Mouse (Mus musculus) CH12.LX (cell line): ENCODE measurements around the gene Hagh. TPM values are rescaled to one million over a fixed set of nuclear protein-coding genes. Genes with fewer than 3 reads are reported as not detected.

ENCODE experiments used
- DNase-seq: peaks from one replicate; pipeline ENCODE4 v3.0.0-alpha.2; 2013; ENCODE audit errors: extremely low read depth
- H3K27ac ChIP-seq: 2 replicates; pipeline ENCODE4 v1.5.1; 2012; ENCODE audit warnings: low read depth, mild to moderate bottlenecking, control low read depth, moderate library complexity; ENCODE audit not compliant: insufficient read depth
- H3K27me3 ChIP-seq: replicated peaks from 2 replicates; pipeline ENCODE3; 2012; ENCODE audit warnings: inconsistent platforms
- H3K36me3 ChIP-seq, 2 experiments: replicated peaks in 1 of 2; 2 replicates each; pipeline versions ENCODE3 to v1.6.1; 2012; ENCODE audit warnings: inconsistent platforms in 1 of 2, low read length in 1 of 2, mild to moderate bottlenecking in 1 of 2, mixed read lengths in 1 of 2, moderate library complexity in 1 of 2; ENCODE audit not compliant: control insufficient read depth in 1 of 2, insufficient read depth in 1 of 2
- H3K4me1 ChIP-seq, 2 experiments: 2 replicates each; pipeline ENCODE4 v1.6.1; 2012; ENCODE audit warnings: inconsistent platforms in 1 of 2, moderate library complexity in 1 of 2; ENCODE audit not compliant: insufficient read depth in 2 of 2, control insufficient read depth in 1 of 2
- H3K4me2 ChIP-seq: 2 replicates; pipeline ENCODE4 v1.6.1; 2012; ENCODE audit warnings: low read depth, mild to moderate bottlenecking, control low read depth; ENCODE audit not compliant: poor library complexity, insufficient read depth, severe bottlenecking
- H3K4me3 ChIP-seq, 3 experiments: fragments of 150-350 bp in 1 of 3; sonication (generic) in 1 of 3; replicated peaks in 1 of 3; 2 replicates each; pipeline versions ENCODE3 to v1.5.1; 2011 to 2012; ENCODE audit warnings: low read depth in 2 of 3, low read length in 2 of 3, mild to moderate bottlenecking in 2 of 3, moderate library complexity in 2 of 3, control low read depth in 1 of 3, improper control_type of control experiment in 1 of 3, inconsistent platforms in 1 of 3, mixed read lengths in 1 of 3; ENCODE audit not compliant: poor library complexity in 1 of 3
- H3K79me2 ChIP-seq: replicated peaks from 2 replicates; pipeline ENCODE4 v1.6.1; 2012; ENCODE audit warnings: mild to moderate bottlenecking, moderate library complexity; ENCODE audit not compliant: control insufficient read depth, poor library complexity, insufficient read depth, severe bottlenecking; ENCODE audit errors: extremely low read depth
- H3K9ac ChIP-seq: 2 replicates; pipeline ENCODE4 v1.6.1; 2012; ENCODE audit warnings: low read depth, mild to moderate bottlenecking, control low read depth, moderate library complexity; ENCODE audit not compliant: insufficient read depth
- H3K9me3 ChIP-seq: replicated peaks from 2 replicates; pipeline ENCODE3; 2012; ENCODE audit warnings: low read length, inconsistent platforms, mixed read lengths
- BHLHE40 ChIP-seq: IDR thresholded peaks from 2 replicates; pipeline ENCODE4 v1.6.1; 2011; ENCODE audit warnings: mild to moderate bottlenecking, low read depth, low read length, improper control_type of control experiment
- CHD1 ChIP-seq: IDR thresholded peaks from 2 replicates; pipeline ENCODE4 v1.6.1; 2012; ENCODE audit warnings: low read depth, low read length, improper control_type of control experiment, inconsistent platforms
- CHD2 ChIP-seq: IDR thresholded peaks from 2 replicates; pipeline ENCODE4 v1.6.1; 2011; ENCODE audit warnings: low read length, improper control_type of control experiment
- CTCF ChIP-seq, 2 experiments: IDR thresholded peaks in 1 of 2; conservative IDR thresholded peaks in 1 of 2; 2 replicates each; pipeline ENCODE4 v1.5.1; 2011 to 2012; ENCODE audit warnings: low read depth in 2 of 2, low read length in 2 of 2, improper control_type of control experiment in 1 of 2, inconsistent platforms in 1 of 2, mild to moderate bottlenecking in 1 of 2, moderate library complexity in 1 of 2
- E2F4 ChIP-seq: IDR thresholded peaks from 2 replicates; pipeline ENCODE4 v1.6.1; 2011; ENCODE audit warnings: low read depth, low read length, improper control_type of control experiment; ENCODE audit not compliant: insufficient replicate concordance
- ELF1 ChIP-seq: IDR thresholded peaks from 2 replicates; pipeline ENCODE4 v1.6.1; 2014; ENCODE audit warnings: low read depth, mild to moderate bottlenecking, inconsistent platforms, low read length, improper control_type of control experiment
- EP300 ChIP-seq: IDR thresholded peaks from 2 replicates; pipeline ENCODE4 v1.6.1; 2011; ENCODE audit warnings: low read length, improper control_type of control experiment
- ETS1 ChIP-seq: conservative IDR thresholded peaks from 2 replicates; pipeline ENCODE4 v1.6.1; 2012; ENCODE audit warnings: low read depth, mild to moderate bottlenecking, inconsistent platforms, low read length, improper control_type of control experiment, moderate library complexity
- GABPA ChIP-seq: IDR thresholded peaks from 2 replicates; pipeline ENCODE4 v1.6.1; 2012; ENCODE audit warnings: low read depth, low read length, improper control_type of control experiment, inconsistent platforms; ENCODE audit not compliant: insufficient replicate concordance
- HCFC1 ChIP-seq: IDR thresholded peaks from 2 replicates; pipeline ENCODE4 v1.6.1; 2012; ENCODE audit warnings: low read depth, mild to moderate bottlenecking, inconsistent platforms, low read length, improper control_type of control experiment
- IRF4 ChIP-seq: IDR thresholded peaks from 2 replicates; pipeline ENCODE4 v1.6.1; 2014; ENCODE audit warnings: low read depth, mild to moderate bottlenecking, inconsistent platforms, low read length, improper control_type of control experiment
- JUN ChIP-seq: IDR thresholded peaks from 2 replicates; pipeline ENCODE4 v1.6.1; 2011; ENCODE audit warnings: low read depth, mild to moderate bottlenecking, low read length, improper control_type of control experiment, moderate library complexity; ENCODE audit not compliant: insufficient read depth
- JUND ChIP-seq: conservative IDR thresholded peaks from 2 replicates; pipeline ENCODE4 v1.6.1; 2011; ENCODE audit warnings: low read depth, low read length, improper control_type of control experiment
- KAT2A ChIP-seq: IDR thresholded peaks from 2 replicates; pipeline ENCODE4 v1.6.1; 2012; ENCODE audit warnings: low read length, improper control_type of control experiment, inconsistent platforms; ENCODE audit not compliant: insufficient replicate concordance
- MAFK ChIP-seq: IDR thresholded peaks from 2 replicates; pipeline ENCODE4 v1.6.1; 2011; ENCODE audit warnings: low read length, improper control_type of control experiment; ENCODE audit not compliant: insufficient replicate concordance
- MAX ChIP-seq: IDR thresholded peaks from 2 replicates; pipeline ENCODE4 v1.6.1; 2011; ENCODE audit warnings: low read length, improper control_type of control experiment
- MAZ ChIP-seq: IDR thresholded peaks from 2 replicates; pipeline ENCODE4 v1.6.1; 2012; ENCODE audit warnings: low read depth, mild to moderate bottlenecking, inconsistent platforms, low read length, improper control_type of control experiment, moderate library complexity
- MEF2A ChIP-seq: IDR thresholded peaks from 2 replicates; pipeline ENCODE4 v1.6.1; 2014; ENCODE audit warnings: low read depth, mild to moderate bottlenecking, inconsistent platforms, low read length, improper control_type of control experiment, borderline replicate concordance
- MXI1 ChIP-seq: IDR thresholded peaks from 2 replicates; pipeline ENCODE4 v1.6.1; 2011; ENCODE audit warnings: mild to moderate bottlenecking, low read depth, low read length, improper control_type of control experiment
- MYC ChIP-seq: IDR thresholded peaks from 2 replicates; pipeline ENCODE4 v1.6.1; 2011; ENCODE audit warnings: low read depth, mild to moderate bottlenecking, improper control_type of control experiment, low read length
- NELFE ChIP-seq: IDR thresholded peaks from 2 replicates; pipeline ENCODE4 v1.6.1; 2011; ENCODE audit warnings: low read depth, low read length, improper control_type of control experiment
- NRF1 ChIP-seq: IDR thresholded peaks from 2 replicates; pipeline ENCODE4 v1.6.1; 2014; ENCODE audit warnings: low read depth, mild to moderate bottlenecking, inconsistent platforms, low read length, improper control_type of control experiment, moderate library complexity
- PAX5 ChIP-seq: IDR thresholded peaks from 2 replicates; pipeline ENCODE4 v1.6.1; 2012; ENCODE audit warnings: low read length, inconsistent platforms, mixed read lengths
- POLR2A ChIP-seq: IDR thresholded peaks from 2 replicates; pipeline ENCODE4 v1.6.1; 2011; ENCODE audit warnings: low read depth, mild to moderate bottlenecking, improper control_type of control experiment, low read length
- POLR2AphosphoS2 ChIP-seq: IDR thresholded peaks from 2 replicates; pipeline ENCODE4 v1.6.1; 2011; ENCODE audit warnings: low read depth, low read length, improper control_type of control experiment
- RAD21 ChIP-seq: IDR thresholded peaks from 2 replicates; pipeline ENCODE4 v1.6.1; 2011; ENCODE audit warnings: low read depth, mild to moderate bottlenecking, low read length, improper control_type of control experiment, moderate library complexity
- RCOR1 ChIP-seq: conservative IDR thresholded peaks from 2 replicates; pipeline ENCODE4 v1.6.1; 2012; ENCODE audit warnings: low read depth, mild to moderate bottlenecking, inconsistent platforms, low read length, improper control_type of control experiment
- SIN3A ChIP-seq: IDR thresholded peaks from 2 replicates; pipeline ENCODE4 v1.6.1; 2012; ENCODE audit warnings: low read length, improper control_type of control experiment, inconsistent platforms
- SMC3 ChIP-seq: IDR thresholded peaks from 2 replicates; pipeline ENCODE4 v1.6.1; 2011; ENCODE audit warnings: low read depth, low read length, improper control_type of control experiment
- TBP ChIP-seq: conservative IDR thresholded peaks from 2 replicates; pipeline ENCODE4 v1.6.1; 2011; ENCODE audit warnings: low read depth, low read length, improper control_type of control experiment
- TCF12 ChIP-seq: IDR thresholded peaks from 2 replicates; pipeline ENCODE4 v1.6.1; 2014; ENCODE audit warnings: low read depth, mild to moderate bottlenecking, inconsistent platforms, low read length, improper control_type of control experiment
- UBTF ChIP-seq: IDR thresholded peaks from 2 replicates; pipeline ENCODE4 v1.6.1; 2012; ENCODE audit warnings: low read depth, mild to moderate bottlenecking, inconsistent platforms, low read length, improper control_type of control experiment, moderate library complexity
- USF1 ChIP-seq: IDR thresholded peaks from 2 replicates; pipeline ENCODE4 v1.6.1; 2014; ENCODE audit warnings: low read depth, mild to moderate bottlenecking, inconsistent platforms, low read length, improper control_type of control experiment
- USF2 ChIP-seq: conservative IDR thresholded peaks from 2 replicates; pipeline ENCODE4 v1.6.1; 2011; ENCODE audit warnings: low read depth, low read length, improper control_type of control experiment
- ZC3H11A ChIP-seq: IDR thresholded peaks from 2 replicates; pipeline ENCODE4 v1.6.1; 2012; ENCODE audit warnings: low read depth, mild to moderate bottlenecking, inconsistent platforms, low read length, improper control_type of control experiment
- ZKSCAN1 ChIP-seq: IDR thresholded peaks from 2 replicates; pipeline ENCODE4 v1.6.1; 2012; ENCODE audit warnings: low read depth, inconsistent platforms, low read length, improper control_type of control experiment, borderline replicate concordance
- ZMIZ1 ChIP-seq: IDR thresholded peaks from 2 replicates; pipeline ENCODE4 v1.6.1; 2012; ENCODE audit warnings: low read depth, mild to moderate bottlenecking, inconsistent platforms, low read length, improper control_type of control experiment
- ZNF384 ChIP-seq: IDR thresholded peaks from 2 replicates; pipeline ENCODE4 v1.6.1; 2012; ENCODE audit warnings: low read depth, low read length, improper control_type of control experiment, inconsistent platforms
- dilution Hi-C: fragments of 300-500 bp; cut with MboI; formaldehyde crosslinking; loops from 2 replicates; pipeline ENCODE4 v1.14.3; 2020; ENCODE audit warnings: low sequenced_read_pairs; ENCODE audit not compliant: extremely low pct_unique_long_range_greater_than_20kb, extremely low pct_ligation_motif_present
- in situ Hi-C: fragments of 300-500 bp; cut with MboI; formaldehyde crosslinking; loops from 3 replicates; pipeline ENCODE4 v1.14.3; 2019; ENCODE audit warnings: low sequenced_read_pairs, low pct_ligation_motif_present, low pct_unique_long_range_greater_than_20kb, mixed read lengths
- polyA plus RNA-seq: library from polyadenylated mRNA; unstranded; fragments of >175 nt; gene quantifications from 2 replicates; pipeline ENCODE4 v1.2.1, GENCODE M21; 2012; ENCODE audit warnings: low read depth; ENCODE audit not compliant: insufficient read length
- total RNA-seq, 2 experiments: library from RNA; depleted of rRNA; stranded (reverse); fragments of 300-350 nt in 1 of 2; fragments of >200 nt in 1 of 2; gene quantifications; 2 replicates each; pipeline ENCODE4 v1.2.3; 2012 to 2014

Gene Hagh
- total and polyA plus RNA-seq, 3 experiments: 18.9 to 31.0 (median 27.3) TPM

GRCm38 (mm10) chr17:24850065-24850772, 10.3 kb downstream of the Hagh start, which contains the start of gene Fahd1:
Fahd1 (minus strand) TSS chr17:24850364.
- peak within 1 kb of the TSS; percentile 60 for H3K9ac ChIP-seq
- in situ Hi-C loops (loop anchor here (5.0 kb wide), 1 partner anchor 37 kb away; the partner anchor contains the start of genes Nubp2 and Spsb3), dilution Hi-C loops (no loop called here)
- TF ChIP-seq MAZ: peak; percentile 79; the same call in 1 of the 2 replicates
- TF ChIP-seq CHD1: no peak
- TF ChIP-seq ELF1: no peak; the same call in 1 of the 2 replicates
- peak; percentile 49; the same call in 1 of the 2 replicates for TF ChIP-seq KAT2A
- peak; percentile 38 for TF ChIP-seq TCF12
- TF ChIP-seq POLR2AphosphoS2: peak; percentile 53; the same call in 1 of the 2 replicates
- peak; percentile 25; the same call in 1 of the 2 replicates for TF ChIP-seq IRF4
- TF ChIP-seq E2F4: no peak
- TF ChIP-seq UBTF: peak; percentile 49; the same call in 1 of the 2 replicates
- TF ChIP-seq JUND: no peak
- TF ChIP-seq USF2: peak; percentile 87
- no peak for TF ChIP-seq ZNF384
- peak; percentile 63 for TF ChIP-seq MXI1
- no peak for TF ChIP-seq MYC
- TF ChIP-seq POLR2A: peak; percentile 87
- no peak for TF ChIP-seq ETS1
- no peak; the same call in 1 of the 2 replicates for TF ChIP-seq MAX
- TF ChIP-seq MAFK: no peak
- no peak for TF ChIP-seq CTCF (conservative IDR thresholded peaks at IDR 0.05 in 1 of 2, IDR thresholded peaks at IDR 0.05 in 1 of 2; ENCODE audit: low read depth in 2 of 2, low read length in 2 of 2)
- no peak; the same call in 1 of the 2 replicates for TF ChIP-seq TBP
- no peak for TF ChIP-seq MEF2A
- TF ChIP-seq CHD2: no peak
- no peak for TF ChIP-seq RAD21
- no peak for TF ChIP-seq SIN3A
- TF ChIP-seq ZKSCAN1: no peak
- no peak for TF ChIP-seq RCOR1
- TF ChIP-seq JUN: no peak
- TF ChIP-seq BHLHE40: peak; percentile 81
- no peak for TF ChIP-seq ZC3H11A
- TF ChIP-seq SMC3: no peak
- TF ChIP-seq PAX5: no peak
- TF ChIP-seq HCFC1: peak; percentile 81
- TF ChIP-seq GABPA: no peak
- TF ChIP-seq USF1: peak; percentile 93
- TF ChIP-seq NELFE: peak; percentile 66
- no peak for TF ChIP-seq EP300
- peak; percentile 40; the same call in 1 of the 2 replicates for TF ChIP-seq NRF1
- TF ChIP-seq ZMIZ1: peak; percentile 77; the same call in 1 of the 2 replicates
- H3K27me3 ChIP-seq: peaks cover 10% of the 10 kb centered on the region
- peaks cover 11 to 20% of the 10 kb centered on the region in 2 experiments for H3K36me3 ChIP-seq
- DNase-seq: peak; percentile 99
- peak within 1 kb of the TSS; percentile 62 for H3K27ac ChIP-seq
- H3K4me2 ChIP-seq: peak within 1 kb of the TSS; percentile 59
- peaks cover under 1 to 24% of the 10 kb centered on the region in 2 experiments; a peak in 3 of 4 replicates for H3K4me1 ChIP-seq
- no peaks in the 10 kb centered on the region for H3K79me2 ChIP-seq
- H3K4me3 ChIP-seq: peak within 1 kb of the TSS; percentile 74 to 83 (median 75)
- H3K9me3 ChIP-seq: no peaks in the 10 kb centered on the region
